Mouse (Mus musculus): ENCODE data around the gene Tex2. TPM values are rescaled to one million over a fixed set of nuclear protein-coding genes. Genes with fewer than 3 reads are reported as not detected.

Tex2 gene
- polyA plus RNA-seq, 2 experiments: 8.7 to 10.8 TPM

DNA sequence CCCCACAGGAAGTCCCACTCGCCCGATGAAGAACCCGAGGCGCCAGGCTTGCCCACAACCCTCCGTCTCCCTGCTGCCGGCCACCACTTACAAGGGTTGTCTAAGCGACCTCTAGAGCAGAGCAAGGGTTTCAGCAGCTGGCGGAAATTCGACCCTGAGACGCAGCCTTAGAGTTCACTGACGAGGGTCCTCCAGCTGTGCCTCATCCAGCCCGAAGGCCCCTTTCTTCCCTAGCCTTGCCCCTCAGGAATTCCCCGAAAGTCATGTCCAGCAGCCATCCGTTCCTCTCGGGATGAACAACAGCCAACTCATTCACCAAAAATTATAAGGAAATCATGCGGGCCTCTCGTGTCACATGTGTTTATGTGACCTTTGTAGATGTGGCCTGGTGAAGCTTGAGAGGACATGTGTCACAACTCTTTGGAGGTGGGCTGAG, 125.1 kb downstream of the Tex2 start:
- WGBS: 13% methylated on average over 17 of the region's 17 CpGs
- H3K9ac ChIP-seq (ENCODE audit: low read depth, low read length, severe bottlenecking): 0 out of 2 replicates have a peak overlapping the region, but pooled peaks have one; percentile 16
- H3K4me2 ChIP-seq (replicated peaks; ENCODE audit: low read depth, low read length, severe bottlenecking): peak overlapping the region; percentile 67
- no peaks in the 10 kb centered on the region for H3K27me3 ChIP-seq (ENCODE audit: control insufficient read depth, insufficient read depth, low read length)
- no peaks in the 10 kb centered on the region for H3K36me3 ChIP-seq (ENCODE audit: control insufficient read depth, insufficient read depth, low read length)
- no peak for DNase-seq (ENCODE audit: low spot score)
- H3K27ac ChIP-seq (replicated peaks; ENCODE audit: low read depth, low read length): peak overlapping the region; percentile 58; the same call in 1 of the 2 replicates
- H3K9me3 ChIP-seq (ENCODE audit: control insufficient read depth, low read length): no peaks in the 10 kb centered on the region
- peak overlapping the region; percentile 98 for H3K4me3 ChIP-seq (replicated peaks; ENCODE audit: low read length)
- peak; percentile 44 for ATAC-seq (ENCODE audit: low FRiP score, low read depth)
- H3K4me1 ChIP-seq (ENCODE audit: control insufficient read depth, insufficient read depth, low read length): peaks cover 15% of the 10 kb centered on the region
- TF ChIP-seq POLR2A (IDR thresholded peaks at IDR 0.05; ENCODE audit: borderline replicate concordance, extremely low read depth, insufficient read depth, insufficient read length): no peak

DNA sequence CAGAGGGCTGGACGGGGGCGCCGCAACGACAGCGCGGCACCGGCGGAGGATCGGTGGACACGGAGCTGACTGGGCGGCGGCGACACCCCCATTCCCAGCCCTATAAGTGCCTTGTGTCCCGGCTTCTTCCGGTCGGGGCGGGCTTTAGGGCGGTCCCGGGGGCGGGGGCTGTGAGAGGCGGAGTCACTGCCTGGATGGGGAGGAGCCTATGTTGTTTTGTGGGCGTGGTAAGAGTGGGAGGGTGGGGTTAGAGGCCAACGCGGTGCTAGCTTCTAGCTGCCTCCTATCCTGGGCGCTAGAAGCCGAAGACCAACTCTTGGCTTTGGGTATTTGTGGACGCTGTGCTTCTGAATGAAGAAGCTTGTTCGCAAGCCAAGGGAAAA, 125.5 kb downstream of the Tex2 start, which contains the start of gene Ern1:
Ern1 (minus strand) TSS at position 120 of the 383 bp plus-strand sequence.
- H3K4me3 ChIP-seq (replicated peaks; ENCODE audit: low read length): peak within 1 kb of the TSS; percentile 98
- no peaks in the 10 kb centered on the region for H3K9me3 ChIP-seq (ENCODE audit: control insufficient read depth, low read length)
- peak; percentile 96 for ATAC-seq (ENCODE audit: low FRiP score, low read depth)
- H3K27ac ChIP-seq (replicated peaks; ENCODE audit: low read depth, low read length): peak within 1 kb of the TSS; percentile 78
- DNase-seq (ENCODE audit: low spot score): peak; percentile 94
- TF ChIP-seq POLR2A (IDR thresholded peaks at IDR 0.05; ENCODE audit: borderline replicate concordance, extremely low read depth, insufficient read depth, insufficient read length): no peak
- no peaks in the 10 kb centered on the region for H3K36me3 ChIP-seq (ENCODE audit: control insufficient read depth, insufficient read depth, low read length)
- peaks cover 15% of the 10 kb centered on the region for H3K4me1 ChIP-seq (ENCODE audit: control insufficient read depth, insufficient read depth, low read length)
- H3K27me3 ChIP-seq (ENCODE audit: control insufficient read depth, insufficient read depth, low read length): no peaks in the 10 kb centered on the region
- WGBS: 0% methylated on average over 24 of the region's 28 CpGs
- peak within 1 kb of the TSS; percentile 67 for H3K4me2 ChIP-seq (replicated peaks; ENCODE audit: low read depth, low read length, severe bottlenecking)
- H3K9ac ChIP-seq (ENCODE audit: low read depth, low read length, severe bottlenecking): peak within 1 kb of the TSS; percentile 81

DNA sequence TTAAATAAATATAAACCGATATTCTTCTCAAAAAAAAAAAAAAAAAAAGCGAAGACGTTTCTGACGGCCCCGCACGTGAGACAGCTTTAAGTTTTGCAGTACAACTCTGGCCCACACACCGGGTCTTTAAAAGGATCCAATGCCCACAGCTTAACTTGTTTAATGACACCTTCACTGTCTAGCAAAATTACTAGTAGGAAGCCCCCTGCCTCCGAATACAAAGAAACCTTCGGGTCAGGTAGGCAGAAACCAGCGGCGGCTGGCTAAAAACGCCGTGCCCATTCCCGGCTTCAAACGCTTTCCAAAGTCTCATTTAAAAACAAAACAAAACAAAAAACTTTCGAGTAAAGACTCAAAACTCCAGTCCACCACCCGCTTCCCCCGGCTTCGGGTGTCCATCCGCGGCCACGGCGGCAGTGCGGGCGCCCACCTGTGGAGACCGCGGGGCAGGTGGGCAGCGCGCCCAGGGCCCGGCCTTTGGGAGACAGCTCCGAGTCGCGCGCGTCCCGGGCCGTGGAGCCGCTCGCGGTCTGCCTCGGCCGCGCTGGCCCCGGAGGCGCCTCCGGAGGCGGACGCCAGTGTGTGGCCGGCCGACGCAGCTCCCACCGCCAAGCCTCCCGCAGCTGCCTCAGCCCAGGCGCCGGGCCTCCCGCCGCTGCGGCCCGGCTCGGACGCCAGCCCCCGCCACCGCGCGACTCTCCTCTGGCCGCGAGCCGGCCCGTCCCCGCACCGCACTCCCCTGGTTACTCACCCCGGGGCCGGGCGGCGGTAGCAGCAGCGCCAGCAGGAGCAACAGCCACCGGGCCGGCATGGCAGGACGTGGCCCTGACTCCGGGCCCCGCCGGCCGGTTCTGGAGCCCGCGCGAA, 126.1 kb downstream of the Tex2 start:
- no peaks in the 10 kb centered on the region for H3K36me3 ChIP-seq (ENCODE audit: control insufficient read depth, insufficient read depth, low read length)
- H3K4me3 ChIP-seq (replicated peaks; ENCODE audit: low read length): peak overlapping the region; percentile 98
- peak overlapping the region; percentile 81 for H3K9ac ChIP-seq (ENCODE audit: low read depth, low read length, severe bottlenecking)
- H3K9me3 ChIP-seq (ENCODE audit: control insufficient read depth, low read length): no peaks in the 10 kb centered on the region
- no peak for TF ChIP-seq POLR2A (IDR thresholded peaks at IDR 0.05; ENCODE audit: borderline replicate concordance, extremely low read depth, insufficient read depth, insufficient read length)
- no peak for DNase-seq (ENCODE audit: low spot score)
- 0% methylated on average over 49 of the region's 86 CpGs for WGBS
- peak; percentile 64 for ATAC-seq (ENCODE audit: low FRiP score, low read depth)
- peak overlapping the region; percentile 67 for H3K4me2 ChIP-seq (replicated peaks; ENCODE audit: low read depth, low read length, severe bottlenecking)
- peak overlapping the region; percentile 78 for H3K27ac ChIP-seq (replicated peaks; ENCODE audit: low read depth, low read length)
- H3K4me1 ChIP-seq (ENCODE audit: control insufficient read depth, insufficient read depth, low read length): peaks cover 15% of the 10 kb centered on the region
- H3K27me3 ChIP-seq (ENCODE audit: control insufficient read depth, insufficient read depth, low read length): no peaks in the 10 kb centered on the region

DNA sequence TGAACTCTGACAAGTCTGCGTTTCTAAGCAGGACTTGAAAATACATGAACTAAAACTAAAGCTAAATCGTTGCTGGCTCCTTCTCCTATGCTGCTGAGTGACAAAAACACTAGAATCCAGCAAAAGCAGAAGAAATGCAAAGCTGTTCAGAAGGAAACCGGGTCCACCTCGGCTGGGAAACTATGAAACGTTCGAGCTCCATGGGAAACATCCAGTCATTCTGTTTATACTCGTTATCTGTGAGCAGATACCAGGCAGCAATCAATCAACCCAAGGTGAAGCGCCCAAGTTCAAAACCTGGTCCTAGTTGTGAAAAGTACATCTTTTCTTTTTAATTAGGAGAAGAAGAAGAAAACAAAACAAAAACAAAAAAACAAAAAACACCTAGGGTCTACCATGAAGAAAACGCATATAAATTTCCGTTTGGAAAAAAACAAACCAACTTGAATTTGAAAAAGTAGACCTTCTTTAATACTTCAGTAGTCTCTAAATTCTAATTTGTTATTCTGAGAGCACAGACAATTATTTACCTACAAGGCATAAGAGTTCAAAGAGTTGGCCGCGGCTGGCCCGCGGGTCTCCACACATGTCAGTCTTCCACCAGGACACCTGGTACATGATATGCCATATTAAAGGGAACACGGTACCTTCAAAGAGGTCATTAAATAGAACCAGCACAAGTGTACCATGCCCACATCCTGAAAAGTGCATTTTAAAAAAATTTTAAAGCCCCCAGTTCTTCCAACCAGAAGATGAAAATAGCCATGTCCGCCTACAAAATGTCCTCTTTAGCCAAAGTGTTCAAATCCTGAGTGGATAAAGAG, 127.0 kb downstream of the Tex2 start:
- WGBS: 20% methylated on average over 16 of the region's 16 CpGs
- Histone ChIP-seq H3K36me3 (ENCODE audit: control insufficient read depth, insufficient read depth, low read length) (no peaks in the 10 kb centered on the region), H3K9me3 (ENCODE audit: control insufficient read depth, low read length) (no peaks in the 10 kb centered on the region), H3K4me2 (replicated peaks; ENCODE audit: low read depth, low read length, severe bottlenecking) (peak overlapping the region; percentile 67), H3K27ac (replicated peaks; ENCODE audit: low read depth, low read length) (no peak overlapping the region), H3K4me3 (replicated peaks; ENCODE audit: low read length) (peak overlapping the region; percentile 98), H3K9ac (ENCODE audit: low read depth, low read length, severe bottlenecking) (no peak overlapping the region), H3K27me3 (ENCODE audit: control insufficient read depth, insufficient read depth, low read length) (no peaks in the 10 kb centered on the region), H3K4me1 (ENCODE audit: control insufficient read depth, insufficient read depth, low read length) (peaks cover 15% of the 10 kb centered on the region)
- DNase-seq (ENCODE audit: low spot score) (no peak), ATAC-seq (ENCODE audit: low FRiP score, low read depth) (no peak)
- TF ChIP-seq POLR2A (IDR thresholded peaks at IDR 0.05; ENCODE audit: borderline replicate concordance, extremely low read depth, insufficient read depth, insufficient read length): no peak

DNA sequence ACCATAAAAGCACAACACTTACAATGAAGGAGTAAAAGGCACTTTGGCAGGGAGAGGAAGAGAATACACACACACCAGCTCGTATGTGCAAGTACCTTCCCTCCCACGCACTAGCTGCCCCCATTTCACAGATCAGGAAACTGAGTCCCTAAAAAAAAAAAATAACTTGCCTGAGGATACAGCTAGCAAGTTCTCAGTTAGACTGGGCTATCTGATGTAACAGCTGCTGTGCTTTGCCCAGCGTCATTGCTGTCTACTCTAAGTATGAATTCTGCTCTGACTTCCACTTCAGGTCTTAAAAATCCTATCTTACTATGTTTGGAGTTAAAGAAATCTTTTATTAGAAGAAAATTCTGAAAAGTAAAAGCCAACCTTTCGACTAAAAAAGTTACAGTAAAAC, 127.6 kb downstream of the Tex2 start:
- WGBS: 72% methylated on average over 4 of the region's 4 CpGs
- Histone ChIP-seq H3K4me3 (replicated peaks; ENCODE audit: low read length) (peak overlapping the region; percentile 98; the same call in 1 of the 2 replicates), H3K4me2 (replicated peaks; ENCODE audit: low read depth, low read length, severe bottlenecking) (no peak overlapping the region), H3K4me1 (ENCODE audit: control insufficient read depth, insufficient read depth, low read length) (peaks cover 15% of the 10 kb centered on the region), H3K27ac (replicated peaks; ENCODE audit: low read depth, low read length) (no peak overlapping the region), H3K9me3 (ENCODE audit: control insufficient read depth, low read length) (no peaks in the 10 kb centered on the region), H3K27me3 (ENCODE audit: control insufficient read depth, insufficient read depth, low read length) (no peaks in the 10 kb centered on the region), H3K9ac (ENCODE audit: low read depth, low read length, severe bottlenecking) (no peak overlapping the region), H3K36me3 (ENCODE audit: control insufficient read depth, insufficient read depth, low read length) (no peaks in the 10 kb centered on the region)
- DNase-seq (ENCODE audit: low spot score): no peak
- no peak for TF ChIP-seq POLR2A (IDR thresholded peaks at IDR 0.05; ENCODE audit: borderline replicate concordance, extremely low read depth, insufficient read depth, insufficient read length)
- ATAC-seq (ENCODE audit: low FRiP score, low read depth): no peak
